Mouse (Mus musculus): Measurements from ENCODE around the gene Zfp362. TPM values are rescaled to one million over a fixed set of nuclear protein-coding genes. Genes with fewer than 3 reads are reported as not detected.

The Zfp362 gene
- polyA plus RNA-seq, 1 experiment from 2014 or later = 23.8 TPM

- no peak overlapping the region for H3K9ac ChIP-seq (replicated peaks; ENCODE audit: low read depth)
- ATAC-seq (no peak), DNase-seq (ENCODE audit: low spot score) (no peak)
- H3K36me3 ChIP-seq (ENCODE audit: insufficient read depth, low read length) = no peaks in the 10 kb centered on the region
- no peak for TF ChIP-seq CTCF (IDR thresholded peaks at IDR 0.05)
- no peak for TF ChIP-seq EP300 (IDR thresholded peaks at IDR 0.05)
- H3K4me2 ChIP-seq (replicated peaks; ENCODE audit: low read depth, low read length) = no peak overlapping the region
- H3K9me3 ChIP-seq (ENCODE audit: low read length) = no peaks in the 10 kb centered on the region
- no peaks in the 10 kb centered on the region for H3K27me3 ChIP-seq (replicated peaks; ENCODE audit: insufficient read depth, low read length)
- peaks cover 4% of the 10 kb centered on the region; the same call in 1 of the 2 replicates for H3K4me1 ChIP-seq (ENCODE audit: insufficient read depth, low read depth, low read length)
- WGBS = 66% methylated on average over 12 of the region's 12 CpGs
- no peak overlapping the region for H3K4me3 ChIP-seq (ENCODE audit: low read depth, low read length)
- H3K27ac ChIP-seq (ENCODE audit: low read length) = no peak overlapping the region
Observed at GRCm38 (mm10) chr4:128845367-128845973, 39.6 kb upstream of the Zfp362 start.

DNA sequence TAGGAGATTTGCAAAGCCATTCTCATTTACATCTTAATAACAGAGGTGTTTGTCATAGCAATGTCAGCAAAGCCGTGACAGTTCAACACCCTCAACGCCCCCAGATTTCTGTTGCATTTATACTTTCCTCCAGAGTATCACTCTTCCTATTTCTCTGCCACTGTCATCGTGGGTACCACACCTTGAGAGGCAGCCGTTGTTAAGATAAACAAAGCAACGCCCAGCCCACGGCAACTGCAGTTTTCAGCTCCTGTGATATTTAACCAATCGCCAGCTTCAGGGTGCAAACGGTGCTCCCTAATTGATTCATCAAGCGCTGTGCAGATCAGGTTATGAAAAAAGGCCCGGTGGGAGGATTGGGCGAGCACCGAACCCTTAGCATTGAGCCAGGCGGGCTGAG lies 38.7 kb upstream of the Zfp362 start:
- Histone ChIP-seq H3K9ac (replicated peaks; ENCODE audit: low read depth) (no peak overlapping the region), H3K4me2 (replicated peaks; ENCODE audit: low read depth, low read length) (no peak overlapping the region), H3K27ac (ENCODE audit: low read length) (no peak overlapping the region), H3K4me1 (ENCODE audit: insufficient read depth, low read depth, low read length) (peaks cover 7% of the 10 kb centered on the region), H3K4me3 (ENCODE audit: low read depth, low read length) (no peak overlapping the region), H3K36me3 (ENCODE audit: insufficient read depth, low read length) (no peaks in the 10 kb centered on the region), H3K9me3 (ENCODE audit: low read length) (no peaks in the 10 kb centered on the region), H3K27me3 (replicated peaks; ENCODE audit: insufficient read depth, low read length) (no peaks in the 10 kb centered on the region)
- TF ChIP-seq CTCF (IDR thresholded peaks at IDR 0.05) (no peak), EP300 (IDR thresholded peaks at IDR 0.05) (no peak)
- ATAC-seq (no peak), DNase-seq (ENCODE audit: low spot score) (no peak)
- WGBS = 42% methylated on average over 13 of the region's 13 CpGs

DNA sequence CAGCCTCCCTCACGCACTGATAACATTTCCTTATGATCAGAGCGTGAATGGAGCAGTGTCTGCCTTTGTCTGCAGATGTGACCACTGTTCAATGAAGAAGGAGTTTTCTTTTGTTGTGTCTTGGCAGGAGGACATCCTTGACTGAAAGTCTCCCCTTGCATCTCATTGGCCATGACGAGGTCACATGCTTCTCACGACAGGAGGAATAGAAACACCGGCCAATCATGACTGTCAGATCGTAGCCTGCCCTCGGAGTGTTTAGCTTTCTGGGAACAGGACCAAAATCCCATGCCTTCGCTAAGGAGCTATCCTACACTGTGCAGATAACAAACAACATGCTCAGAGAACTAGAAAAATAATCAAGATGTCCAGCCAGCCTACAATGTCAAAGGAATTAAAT lies 35.4 kb upstream of the Zfp362 start:
- no peak for TF ChIP-seq EP300 (IDR thresholded peaks at IDR 0.05)
- TF ChIP-seq CTCF (IDR thresholded peaks at IDR 0.05) = no peak
- Histone ChIP-seq H3K9me3 (ENCODE audit: low read length) (no peaks in the 10 kb centered on the region), H3K4me2 (replicated peaks; ENCODE audit: low read depth, low read length) (no peak overlapping the region), H3K27ac (ENCODE audit: low read length) (no peak overlapping the region), H3K27me3 (replicated peaks; ENCODE audit: insufficient read depth, low read length) (no peaks in the 10 kb centered on the region), H3K4me3 (ENCODE audit: low read depth, low read length) (no peak overlapping the region), H3K4me1 (ENCODE audit: insufficient read depth, low read depth, low read length) (peaks cover 16% of the 10 kb centered on the region), H3K9ac (replicated peaks; ENCODE audit: low read depth) (no peak overlapping the region), H3K36me3 (ENCODE audit: insufficient read depth, low read length) (no peaks in the 10 kb centered on the region)
- ATAC-seq = peak; percentile 23
- WGBS = 28% methylated on average over 8 of the region's 8 CpGs
- DNase-seq (ENCODE audit: low spot score) = peak; percentile 64

GRCm38 (mm10) chr4:128839811-128840738 lies 34.2 kb upstream of the Zfp362 start:
- H3K27ac ChIP-seq (ENCODE audit: low read length) = peak overlapping the region; percentile 22
- H3K4me2 ChIP-seq (replicated peaks; ENCODE audit: low read depth, low read length) = no peak overlapping the region
- H3K4me1 ChIP-seq (ENCODE audit: insufficient read depth, low read depth, low read length) = peaks cover 16% of the 10 kb centered on the region
- ATAC-seq (peak; percentile 83), DNase-seq (ENCODE audit: low spot score) (peak; percentile 83)
- no peak overlapping the region for H3K4me3 ChIP-seq (ENCODE audit: low read depth, low read length)
- WGBS = 12% methylated on average over 16 of the region's 16 CpGs
- H3K36me3 ChIP-seq (ENCODE audit: insufficient read depth, low read length) = no peaks in the 10 kb centered on the region
- H3K9me3 ChIP-seq (ENCODE audit: low read length) = no peaks in the 10 kb centered on the region
- no peaks in the 10 kb centered on the region for H3K27me3 ChIP-seq (replicated peaks; ENCODE audit: insufficient read depth, low read length)
- 0 out of 2 replicates have a peak, but pooled peaks have one; percentile 1 for TF ChIP-seq CTCF (IDR thresholded peaks at IDR 0.05)
- TF ChIP-seq EP300 (IDR thresholded peaks at IDR 0.05) = 0 out of 2 replicates have a peak, but pooled peaks have one; percentile 20
- no peak overlapping the region; the same call in 1 of the 2 replicates for H3K9ac ChIP-seq (replicated peaks; ENCODE audit: low read depth)

GRCm38 (mm10) chr4:128838202-128838601 lies 32.4 kb upstream of the Zfp362 start:
- ATAC-seq (no peak), DNase-seq (ENCODE audit: low spot score) (no peak)
- no peak overlapping the region for H3K4me3 ChIP-seq (ENCODE audit: low read depth, low read length)
- H3K36me3 ChIP-seq (ENCODE audit: insufficient read depth, low read length) = no peaks in the 10 kb centered on the region
- TF ChIP-seq EP300 (IDR thresholded peaks at IDR 0.05) (no peak), CTCF (IDR thresholded peaks at IDR 0.05) (no peak)
- H3K27ac ChIP-seq (ENCODE audit: low read length) = no peak overlapping the region
- H3K4me2 ChIP-seq (replicated peaks; ENCODE audit: low read depth, low read length) = no peak overlapping the region
- H3K27me3 ChIP-seq (replicated peaks; ENCODE audit: insufficient read depth, low read length) = no peaks in the 10 kb centered on the region
- H3K9ac ChIP-seq (replicated peaks; ENCODE audit: low read depth) = no peak overlapping the region
- 16% methylated on average over 5 of the region's 5 CpGs for WGBS
- H3K9me3 ChIP-seq (ENCODE audit: low read length) = no peaks in the 10 kb centered on the region
- peaks cover 16% of the 10 kb centered on the region for H3K4me1 ChIP-seq (ENCODE audit: insufficient read depth, low read depth, low read length)

DNA sequence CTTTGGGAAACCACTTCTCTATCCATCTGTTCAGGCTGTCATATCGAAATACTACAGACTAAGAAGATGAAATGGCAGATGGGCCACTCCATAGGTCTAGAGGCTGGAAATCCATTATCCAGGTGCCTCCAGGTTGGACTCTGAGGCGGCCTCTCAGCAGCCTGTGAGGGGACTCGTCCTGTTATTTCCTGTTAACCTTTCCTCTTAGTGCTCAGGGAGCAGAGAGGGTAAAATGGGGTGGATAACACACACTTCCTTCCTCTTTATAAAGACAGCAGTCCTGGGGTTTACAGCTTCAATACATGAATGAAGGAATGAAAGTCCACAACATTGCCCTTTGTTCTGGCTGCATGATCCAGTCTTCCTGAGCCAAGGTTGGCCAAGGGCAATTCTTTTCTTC lies 18.3 kb upstream of the Zfp362 start:
- no peak overlapping the region for H3K4me2 ChIP-seq (replicated peaks; ENCODE audit: low read depth, low read length)
- WGBS = 60% methylated on average over 3 of the region's 3 CpGs
- H3K9ac ChIP-seq (replicated peaks; ENCODE audit: low read depth) = no peak overlapping the region
- H3K4me1 ChIP-seq (ENCODE audit: insufficient read depth, low read depth, low read length) = no peaks in the 10 kb centered on the region
- H3K4me3 ChIP-seq (ENCODE audit: low read depth, low read length) = no peak overlapping the region
- H3K36me3 ChIP-seq (ENCODE audit: insufficient read depth, low read length) = no peaks in the 10 kb centered on the region
- H3K27me3 ChIP-seq (replicated peaks; ENCODE audit: insufficient read depth, low read length) = no peaks in the 10 kb centered on the region
- ATAC-seq (no peak), DNase-seq (ENCODE audit: low spot score) (no peak)
- no peak for TF ChIP-seq CTCF (IDR thresholded peaks at IDR 0.05)
- no peak for TF ChIP-seq EP300 (IDR thresholded peaks at IDR 0.05)
- H3K27ac ChIP-seq (ENCODE audit: low read length) = no peak overlapping the region
- H3K9me3 ChIP-seq (ENCODE audit: low read length) = no peaks in the 10 kb centered on the region
